Mouse (Mus musculus): ENCODE measurements around the gene Slc8b1. TPM values are rescaled to one million over a fixed set of nuclear protein-coding genes. Genes with fewer than 3 reads are reported as not detected.

The Slc8b1 gene
- polyA plus RNA-seq, 1 experiment from 2014 or later = 13.4 TPM

GRCm38 (mm10) chr5:120548236-120548850, 37.4 kb downstream of the Slc8b1 start:
- DNase-seq (ENCODE audit: low read depth, low spot score) = no peak
- POLR2A ChIA-PET = interaction anchor here (0.7 kb wide), 1 partner anchor 13 kb away, joined by 3 read pairs; no protein-coding TSS in a partner anchor
- no peak for ATAC-seq

GRCm38 (mm10) chr5:120550137-120550536, 39.2 kb downstream of the Slc8b1 start:
- no peak for TF ChIP-seq CTCF (IDR thresholded peaks at IDR 0.05)
- no peaks in the 10 kb centered on the region for H3K27me3 ChIP-seq
- ATAC-seq (no peak), DNase-seq (ENCODE audit: low read depth, low spot score) (no peak)
- in situ Hi-C loops (cut with MboI; ENCODE audit: low pct_unique_long_range_greater_than_20kb) = no loop called here
- ChIA-PET CTCF (interaction anchor here (0.8 to 1.6 kb wide), 4 partner anchors 8 to 51 kb away, joined by 3 to 4 read pairs (median 4); no protein-coding TSS in a partner anchor), POLR2A (interaction anchor here (0.9 kb wide), 2 partner anchors 19 to 40 kb away, joined by 3 read pairs; no protein-coding TSS in a partner anchor)

More at GRCm38 (mm10) chr5:120548236-120548850, 37.4 kb downstream of the Slc8b1 start:
- TF ChIP-seq CTCF (IDR thresholded peaks at IDR 0.05) = no peak
- in situ Hi-C loops (cut with MboI; ENCODE audit: low pct_unique_long_range_greater_than_20kb) = no loop called here
- CTCF ChIA-PET = interaction anchor here (1.2 kb wide), 1 partner anchor 43 kb away, joined by 3 read pairs; no protein-coding TSS in a partner anchor
- H3K27me3 ChIP-seq = no peaks in the 10 kb centered on the region

- H3K27me3 ChIP-seq = no peaks in the 10 kb centered on the region
- DNase-seq (ENCODE audit: low read depth, low spot score) = no peak
Measured at GRCm38 (mm10) chr5:120550673-120551072, 39.7 kb downstream of the Slc8b1 start.

GRCm38 (mm10) chr5:120555871-120556270, 44.9 kb downstream of the Slc8b1 start:
- DNase-seq (ENCODE audit: low read depth, low spot score) (no peak), ATAC-seq (no peak)
- TF ChIP-seq CTCF (IDR thresholded peaks at IDR 0.05) = no peak
- ChIA-PET POLR2A (interaction anchor here (1.4 kb wide), 1 partner anchor 17 kb away, joined by 3 read pairs; no protein-coding TSS in a partner anchor), CTCF (interaction anchor here (0.9 to 1.1 kb wide), 2 partner anchors 40 to 63 kb away, joined by 3 read pairs; no protein-coding TSS in a partner anchor)
- no peaks in the 10 kb centered on the region for H3K27me3 ChIP-seq
- in situ Hi-C loops (cut with MboI; ENCODE audit: low pct_unique_long_range_greater_than_20kb) = no loop called here

More at GRCm38 (mm10) chr5:120550673-120551072, 39.7 kb downstream of the Slc8b1 start:
- in situ Hi-C loops (cut with MboI; ENCODE audit: low pct_unique_long_range_greater_than_20kb) = no loop called here
- TF ChIP-seq CTCF (IDR thresholded peaks at IDR 0.05) = no peak
- POLR2A ChIA-PET = interaction anchor here (0.9 kb wide), 1 partner anchor 40 kb away, joined by 3 read pairs; no protein-coding TSS in a partner anchor
- CTCF ChIA-PET = interaction anchor here (0.8 to 1.6 kb wide), 3 partner anchors 8 to 28 kb away, joined by 3 to 4 read pairs (median 3); no protein-coding TSS in a partner anchor
- no peak for ATAC-seq

- DNase-seq (ENCODE audit: low read depth, low spot score) (no peak), ATAC-seq (no peak)
- H3K27me3 ChIP-seq = no peaks in the 10 kb centered on the region
- in situ Hi-C loops (cut with MboI; ENCODE audit: low pct_unique_long_range_greater_than_20kb) = no loop called here
- ChIA-PET POLR2A (interaction anchor here (0.6 to 2.0 kb wide), 3 partner anchors 22 to 30 kb away, joined by 3 to 5 read pairs (median 3); no protein-coding TSS in a partner anchor), CTCF (interaction anchor here (1.1 to 1.4 kb wide), 3 partner anchors 8 to 48 kb away, joined by 3 to 4 read pairs (median 3); no protein-coding TSS in a partner anchor)
- TF ChIP-seq CTCF (IDR thresholded peaks at IDR 0.05) = no peak
Measured at GRCm38 (mm10) chr5:120558041-120558440, 47.1 kb downstream of the Slc8b1 start.

- H3K27me3 ChIP-seq = no peaks in the 10 kb centered on the region
- ATAC-seq (no peak), DNase-seq (ENCODE audit: low read depth, low spot score) (no peak)
- in situ Hi-C loops (cut with MboI; ENCODE audit: low pct_unique_long_range_greater_than_20kb) = no loop called here
- TF ChIP-seq CTCF (IDR thresholded peaks at IDR 0.05) = no peak
- CTCF ChIA-PET = interaction anchor here (1.1 to 1.4 kb wide), 3 partner anchors 9 to 47 kb away, joined by 3 to 4 read pairs (median 3); no protein-coding TSS in a partner anchor
- POLR2A ChIA-PET = interaction anchor here (1.1 to 2.0 kb wide), 3 partner anchors 11 to 47 kb away, joined by 3 to 9 read pairs (median 5); no protein-coding TSS in a partner anchor
Measured at GRCm38 (mm10) chr5:120558762-120559161, 47.8 kb downstream of the Slc8b1 start.

- in situ Hi-C loops (cut with MboI; ENCODE audit: low pct_unique_long_range_greater_than_20kb) = no loop called here
- ChIA-PET CTCF (interaction anchor here (1.3 to 1.7 kb wide), 6 partner anchors 14 to 40 kb away, joined by 3 to 6 read pairs (median 5); no protein-coding TSS in a partner anchor), POLR2A (interaction anchor here (0.6 to 2.0 kb wide), 8 partner anchors 10 to 276 kb away, joined by 3 to 13 read pairs (median 4); partner anchors contain the start of genes Iqcd and Tpcn1)
- no peak for TF ChIP-seq CTCF (IDR thresholded peaks at IDR 0.05)
- no peaks in the 10 kb centered on the region for H3K27me3 ChIP-seq
- DNase-seq (ENCODE audit: low read depth, low spot score) (no peak), ATAC-seq (no peak)
Measured at GRCm38 (mm10) chr5:120560129-120560615, 49.2 kb downstream of the Slc8b1 start.

GRCm38 (mm10) chr5:120560616-120561311, 49.8 kb downstream of the Slc8b1 start:
- H3K27me3 ChIP-seq = no peaks in the 10 kb centered on the region
- CTCF ChIA-PET = interaction anchor here (0.8 to 1.7 kb wide), 7 partner anchors 14 to 45 kb away, joined by 3 to 6 read pairs (median 5); no protein-coding TSS in a partner anchor
- ATAC-seq (peak; percentile 94), DNase-seq (ENCODE audit: low read depth, low spot score) (peak; percentile 96)
- POLR2A ChIA-PET = interaction anchor here (0.6 to 2.0 kb wide), 8 partner anchors 14 to 276 kb away, joined by 3 to 13 read pairs (median 4); partner anchors contain the start of genes Iqcd and Tpcn1
- in situ Hi-C loops (cut with MboI; ENCODE audit: low pct_unique_long_range_greater_than_20kb) = no loop called here
- TF ChIP-seq CTCF (IDR thresholded peaks at IDR 0.05) = no peak

GRCm38 (mm10) chr5:120562956-120563913, 52.3 kb downstream of the Slc8b1 start:
- POLR2A ChIA-PET = interaction anchor here (0.5 to 1.0 kb wide), 5 partner anchors 16 to 1152 kb away, joined by 3 read pairs; no protein-coding TSS in a partner anchor
- no peak for TF ChIP-seq CTCF (IDR thresholded peaks at IDR 0.05)
- CTCF ChIA-PET = interaction anchor here (0.8 kb wide), 2 partner anchors 19 to 24 kb away, joined by 3 read pairs; no protein-coding TSS in a partner anchor
- no peak for ATAC-seq
- no peaks in the 10 kb centered on the region for H3K27me3 ChIP-seq
- in situ Hi-C loops (cut with MboI; ENCODE audit: low pct_unique_long_range_greater_than_20kb) = no loop called here
- no peak for DNase-seq (ENCODE audit: low read depth, low spot score)
